Mouse (Mus musculus): ENCODE data around the gene Nat8f4.

- TF ChIP-seq CTCF (IDR thresholded peaks at IDR 0.05; ENCODE audit: control insufficient read depth, insufficient read depth, insufficient read length): no peak
- TF ChIP-seq CEBPB (IDR thresholded peaks at IDR 0.05; ENCODE audit: low read depth): no peak
- no peak for TF ChIP-seq USF1 (IDR thresholded peaks at IDR 0.05; ENCODE audit: low read depth)
- no peak for TF ChIP-seq FOSL1 (IDR thresholded peaks at IDR 0.05; ENCODE audit: insufficient read depth, low read length, poor library complexity, severe bottlenecking)
Measured at GRCm38 (mm10) chr6:85927476-85928464, 23.1 kb upstream of the Nat8f4 start.
